Mouse (Mus musculus) monocyte, adult 2 months (primary cell): ENCODE measurements at regions not wholly inside any gene's neighbourhood (a gene's known extent, or its start where the extent isn't known, plus 50 kb on each side); places are given as distances from the start of the nearest gene placed in this dataset.

Experiments
- DNase-seq, 2 experiments: peaks; one replicate each; pipeline ENCODE4 v3.0.0; 2022; ENCODE audit warnings: low spot score in 2 of 2, low read depth in 1 of 2

DNA sequence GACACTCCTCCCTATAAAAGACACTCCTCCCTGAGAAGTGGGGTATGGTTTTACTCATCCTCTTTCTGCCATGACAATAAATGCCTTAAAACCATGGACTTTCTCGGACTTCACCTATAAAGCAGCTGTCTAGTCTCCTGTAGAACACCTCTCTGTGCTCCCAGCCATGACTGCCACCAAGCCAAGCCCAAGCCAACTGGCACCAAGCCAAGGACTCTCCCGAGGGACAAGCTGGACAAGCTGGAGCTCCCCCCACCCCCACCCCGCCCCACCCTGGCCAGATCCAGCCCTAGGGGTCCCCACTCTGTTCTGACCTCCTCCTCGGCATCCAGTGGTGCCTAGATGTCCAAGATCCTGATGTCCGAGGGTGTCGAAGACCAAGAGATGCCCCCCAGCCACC lies 76.6 kb upstream of the Plcl2 start:
- DNase-seq = no peak

DNA sequence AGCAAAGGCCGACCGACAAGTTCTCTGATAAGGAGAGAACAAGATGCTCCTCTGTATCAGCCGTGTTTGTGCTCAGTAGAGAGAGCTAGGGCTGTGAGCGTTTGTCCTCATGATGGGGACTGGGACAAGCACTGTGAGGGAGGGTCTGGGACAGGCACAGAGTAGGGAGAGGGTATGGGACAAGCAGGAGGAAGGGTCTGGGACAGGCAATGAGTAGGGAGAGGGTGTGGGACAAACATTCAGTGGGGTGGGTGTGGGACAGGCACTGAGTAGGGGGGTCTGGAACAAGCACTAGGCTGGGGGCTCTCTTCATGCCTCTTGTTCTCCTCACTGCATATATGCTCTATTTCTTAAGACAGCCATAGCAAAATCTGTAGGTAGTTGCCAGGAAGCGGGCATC lies 70.2 kb upstream of the Plcl2 start:
- DNase-seq = no peak

GRCm38 (mm10) chr17:50439365-50439764 lies 69.8 kb upstream of the Plcl2 start:
- DNase-seq = no peak

- no peak for DNase-seq
Observed at GRCm38 (mm10) chr17:50442062-50442461, 67.1 kb upstream of the Plcl2 start.

GRCm38 (mm10) chr17:50442905-50443304 lies 66.3 kb upstream of the Plcl2 start:
- DNase-seq = no peak

GRCm38 (mm10) chr17:50443376-50444022 lies 65.7 kb upstream of the Plcl2 start:
- no peak for DNase-seq

- DNase-seq = no peak
Observed at GRCm38 (mm10) chr17:50444023-50444389, 65.2 kb upstream of the Plcl2 start.

GRCm38 (mm10) chr17:50448693-50449092 lies 60.5 kb upstream of the Plcl2 start:
- no peak for DNase-seq

DNA sequence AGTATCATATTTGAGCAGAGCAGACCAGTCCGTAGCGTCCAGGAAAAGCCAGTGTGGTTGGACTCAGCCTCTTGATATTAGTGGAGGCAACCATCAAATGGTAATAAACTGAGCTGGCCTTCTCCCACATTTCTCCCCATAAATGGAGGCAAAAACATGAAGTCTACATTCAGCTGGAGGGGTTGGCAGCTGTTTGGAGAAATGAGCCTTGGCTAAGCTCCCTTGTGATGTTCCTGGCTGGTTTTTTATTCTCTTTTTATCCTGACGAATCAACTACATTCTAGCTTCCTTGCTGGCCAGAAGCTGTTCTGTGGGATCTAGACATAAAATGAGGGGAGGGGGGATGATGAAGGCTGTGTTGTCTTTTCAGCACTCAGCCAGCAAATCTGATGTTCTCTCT lies 57.6 kb upstream of the Plcl2 start:
- DNase-seq = no peak

DNA sequence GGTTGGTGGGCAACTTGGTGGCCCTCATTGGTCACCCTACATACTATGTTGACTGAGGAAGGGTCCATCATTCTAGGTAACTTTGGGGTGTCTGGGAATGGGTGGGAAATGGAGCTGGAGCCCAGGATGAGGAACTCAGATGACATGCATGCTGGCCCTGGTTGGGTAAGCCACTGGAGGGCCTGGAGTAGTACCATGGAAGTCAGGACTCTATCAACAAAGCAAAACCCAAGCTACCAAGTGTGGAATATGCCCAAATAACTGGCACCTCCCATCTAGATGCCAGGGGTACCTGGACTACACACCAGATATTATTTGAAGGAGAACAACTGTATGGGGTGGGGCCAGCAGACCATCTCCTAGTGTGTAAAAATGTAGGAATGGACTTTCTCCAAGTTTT lies 55.7 kb upstream of the Plcl2 start:
- DNase-seq = no peak

DNA sequence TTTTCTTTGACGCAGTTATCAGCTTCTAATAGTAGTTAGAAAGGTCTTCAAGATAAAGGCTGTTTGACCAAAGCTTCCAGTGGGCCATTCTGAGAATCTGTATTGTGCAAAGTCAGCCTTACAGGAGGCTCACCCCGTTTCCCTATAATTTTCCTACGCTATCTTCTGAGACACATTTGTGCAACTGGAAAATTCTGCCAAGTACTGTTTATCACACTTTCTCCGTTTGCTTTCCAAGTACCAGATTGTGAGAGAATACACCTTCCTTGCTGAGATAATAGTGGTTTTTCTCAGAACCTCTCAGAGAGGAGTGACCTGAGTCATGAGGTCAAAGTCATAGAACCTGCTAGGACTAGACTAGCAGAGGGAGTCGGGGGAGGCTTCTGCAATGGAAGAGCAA lies 55.2 kb upstream of the Plcl2 start:
- DNase-seq = no peak

- DNase-seq = no peak
Observed at GRCm38 (mm10) chr17:50454917-50455316, 54.3 kb upstream of the Plcl2 start.

DNA sequence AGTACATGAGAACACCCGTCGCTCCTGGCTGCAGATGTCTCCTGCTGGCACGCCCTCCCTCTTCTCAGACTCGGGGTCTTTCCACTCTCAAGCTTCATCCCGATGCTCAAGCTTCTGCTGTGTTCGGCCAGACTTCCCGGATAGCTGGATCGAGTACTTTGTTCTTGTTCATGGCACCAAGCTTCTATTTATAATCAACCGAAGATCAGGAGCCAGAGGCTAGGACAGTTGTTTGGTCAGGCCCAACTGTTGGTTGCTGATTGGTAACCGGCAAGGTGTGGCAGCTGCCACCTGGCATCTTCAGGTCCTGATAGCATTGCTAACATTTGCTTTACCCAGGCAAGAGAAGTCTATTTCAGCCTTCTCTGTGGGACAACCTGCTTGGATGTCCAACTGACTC lies 53.5 kb upstream of the Plcl2 start:
- no peak for DNase-seq

- DNase-seq = no peak
Observed at GRCm38 (mm10) chr17:50457053-50457697, 52.0 kb upstream of the Plcl2 start.

GRCm38 (mm10) chr17:50458232-50458631 lies 51.0 kb upstream of the Plcl2 start:
- no peak for DNase-seq
